Mouse (Mus musculus): ENCODE measurements around the gene Sepsecs. TPM values are rescaled to one million over a fixed set of nuclear protein-coding genes. Genes with fewer than 3 reads are reported as not detected.
"Not testable (repeated sequence)": the region's sequence is repeated elsewhere in the genome, so short reads cannot be mapped to it uniquely, and the experiment has no call there.

The Sepsecs gene
- 5.4 and 7.5 TPM in 2 replicates for polyA plus RNA-seq (2014; fragmentation: Nextera tagmentation; extraction: Ambion mirVana)

GRCm38 (mm10) chr5:52669426-52670191, at the start of gene Sepsecs:
Gene Sepsecs, minus strand, starts transcription at chr5:52669708.
- Histone ChIP-seq H3K36me3 (ENCODE audit: control insufficient read depth, insufficient read depth, low read length) (no peaks in the 10 kb centered on the region), H3K9ac (ENCODE audit: low read depth, low read length) (peak within 1 kb of the TSS; percentile 85), H3K4me1 (ENCODE audit: control insufficient read depth, insufficient read depth, low read length) (0 out of 2 replicates have a peak, but pooled peaks cover 4% of the 10 kb centered on the region), H3K9me3 (replicated peaks; ENCODE audit: control insufficient read depth, low read length) (no peaks in the 10 kb centered on the region), H3K4me3 (ENCODE audit: low read depth, low read length) (peak within 1 kb of the TSS; percentile 85), H3K27ac (ENCODE audit: low read depth, low read length) (peak within 1 kb of the TSS; percentile 70), H3K27me3 (ENCODE audit: control insufficient read depth, insufficient read depth, low read length) (no peaks in the 10 kb centered on the region), H3K4me2 (peak within 1 kb of the TSS; percentile 72)
- peak; percentile 91 for ATAC-seq (replicated peaks; ENCODE audit: insufficient number of reproducible peaks, low FRiP score, low TSS enrichment)
- 4% methylated on average over 53 of the region's 56 CpGs for WGBS (ENCODE audit: insufficient replicate concordance)

GRCm38 (mm10) chr5:52716742-52717448, 47.4 kb upstream of the Sepsecs start:
- Histone ChIP-seq H3K9me3 (replicated peaks; ENCODE audit: control insufficient read depth, low read length) (no peaks in the 10 kb centered on the region), H3K4me1 (ENCODE audit: control insufficient read depth, insufficient read depth, low read length) (no peaks in the 10 kb centered on the region), H3K36me3 (ENCODE audit: control insufficient read depth, insufficient read depth, low read length) (no peaks in the 10 kb centered on the region), H3K27me3 (ENCODE audit: control insufficient read depth, insufficient read depth, low read length) (no peaks in the 10 kb centered on the region), H3K9ac (ENCODE audit: low read depth, low read length) (no peak overlapping the region), H3K4me2 (no peak overlapping the region), H3K27ac (ENCODE audit: low read depth, low read length) (no peak overlapping the region), H3K4me3 (ENCODE audit: low read depth, low read length) (no peak overlapping the region)
- WGBS (ENCODE audit: insufficient replicate concordance), result 68% methylated on average over 5 of the region's 5 CpGs
- ATAC-seq (replicated peaks; ENCODE audit: insufficient number of reproducible peaks, low FRiP score, low TSS enrichment), result no peak

- no peak overlapping the region for H3K4me2 ChIP-seq
- no peaks in the 10 kb centered on the region for H3K4me1 ChIP-seq (ENCODE audit: control insufficient read depth, insufficient read depth, low read length)
- no peaks in the 10 kb centered on the region for H3K36me3 ChIP-seq (ENCODE audit: control insufficient read depth, insufficient read depth, low read length)
- H3K4me3 ChIP-seq (ENCODE audit: low read depth, low read length), result no peak overlapping the region
- no peak overlapping the region for H3K9ac ChIP-seq (ENCODE audit: low read depth, low read length)
- H3K9me3 ChIP-seq (replicated peaks; ENCODE audit: control insufficient read depth, low read length), result no peaks in the 10 kb centered on the region
- no peak overlapping the region for H3K27ac ChIP-seq (ENCODE audit: low read depth, low read length)
- no peaks in the 10 kb centered on the region for H3K27me3 ChIP-seq (ENCODE audit: control insufficient read depth, insufficient read depth, low read length)
- ATAC-seq (replicated peaks; ENCODE audit: insufficient number of reproducible peaks, low FRiP score, low TSS enrichment), result no peak
Measured at GRCm38 (mm10) chr5:52712704-52713103, 43.2 kb upstream of the Sepsecs start.

GRCm38 (mm10) chr5:52704562-52704961, 35.1 kb upstream of the Sepsecs start:
- 64% methylated on average over 4 of the region's 4 CpGs for WGBS (ENCODE audit: insufficient replicate concordance)
- Histone ChIP-seq H3K36me3 (ENCODE audit: control insufficient read depth, insufficient read depth, low read length) (no peaks in the 10 kb centered on the region), H3K27ac (ENCODE audit: low read depth, low read length) (no peak overlapping the region), H3K9ac (ENCODE audit: low read depth, low read length) (no peak overlapping the region), H3K4me2 (no peak overlapping the region), H3K27me3 (ENCODE audit: control insufficient read depth, insufficient read depth, low read length) (no peaks in the 10 kb centered on the region), H3K9me3 (replicated peaks; ENCODE audit: control insufficient read depth, low read length) (no peaks in the 10 kb centered on the region), H3K4me1 (ENCODE audit: control insufficient read depth, insufficient read depth, low read length) (no peaks in the 10 kb centered on the region), H3K4me3 (ENCODE audit: low read depth, low read length) (no peak overlapping the region)
- ATAC-seq (replicated peaks; ENCODE audit: insufficient number of reproducible peaks, low FRiP score, low TSS enrichment), result no peak

GRCm38 (mm10) chr5:52697882-52698440, 28.5 kb upstream of the Sepsecs start:
- WGBS (ENCODE audit: insufficient replicate concordance), result 83% methylated on average over 7 of the region's 7 CpGs
- not testable (repeated sequence) for H3K27me3 ChIP-seq (ENCODE audit: control insufficient read depth, insufficient read depth, low read length); H3K36me3 ChIP-seq (ENCODE audit: control insufficient read depth, insufficient read depth, low read length); H3K4me1 ChIP-seq (ENCODE audit: control insufficient read depth, insufficient read depth, low read length); ATAC-seq (replicated peaks; ENCODE audit: insufficient number of reproducible peaks, low FRiP score, low TSS enrichment); H3K9ac ChIP-seq (ENCODE audit: low read depth, low read length); H3K4me3 ChIP-seq (ENCODE audit: low read depth, low read length); H3K9me3 ChIP-seq (replicated peaks; ENCODE audit: control insufficient read depth, low read length); H3K27ac ChIP-seq (ENCODE audit: low read depth, low read length); H3K4me2 ChIP-seq

- ATAC-seq (replicated peaks; ENCODE audit: insufficient number of reproducible peaks, low FRiP score, low TSS enrichment), result no peak
- Histone ChIP-seq H3K4me1 (ENCODE audit: control insufficient read depth, insufficient read depth, low read length) (no peaks in the 10 kb centered on the region), H3K9me3 (replicated peaks; ENCODE audit: control insufficient read depth, low read length) (no peaks in the 10 kb centered on the region), H3K9ac (ENCODE audit: low read depth, low read length) (no peak overlapping the region), H3K27ac (ENCODE audit: low read depth, low read length) (no peak overlapping the region), H3K4me2 (no peak overlapping the region), H3K4me3 (ENCODE audit: low read depth, low read length) (no peak overlapping the region), H3K27me3 (ENCODE audit: control insufficient read depth, insufficient read depth, low read length) (no peaks in the 10 kb centered on the region), H3K36me3 (ENCODE audit: control insufficient read depth, insufficient read depth, low read length) (no peaks in the 10 kb centered on the region)
- 85% methylated on average over 1 of the region's 1 CpGs for WGBS (ENCODE audit: insufficient replicate concordance)
Measured at GRCm38 (mm10) chr5:52697291-52697690, 27.8 kb upstream of the Sepsecs start.

GRCm38 (mm10) chr5:52687741-52688455, 18.4 kb upstream of the Sepsecs start:
- ATAC-seq (replicated peaks; ENCODE audit: insufficient number of reproducible peaks, low FRiP score, low TSS enrichment), result no peak
- no peak overlapping the region for H3K4me3 ChIP-seq (ENCODE audit: low read depth, low read length)
- H3K27me3 ChIP-seq (ENCODE audit: control insufficient read depth, insufficient read depth, low read length), result no peaks in the 10 kb centered on the region
- no peak overlapping the region for H3K9ac ChIP-seq (ENCODE audit: low read depth, low read length)
- peaks cover 3% of the 10 kb centered on the region; the same call in 1 of the 2 replicates for H3K4me1 ChIP-seq (ENCODE audit: control insufficient read depth, insufficient read depth, low read length)
- 42% methylated on average over 6 of the region's 6 CpGs for WGBS (ENCODE audit: insufficient replicate concordance)
- no peak overlapping the region; the same call in 1 of the 2 replicates for H3K4me2 ChIP-seq
- H3K9me3 ChIP-seq (replicated peaks; ENCODE audit: control insufficient read depth, low read length), result 0 out of 2 replicates have a peak, but pooled peaks cover 3% of the 10 kb centered on the region
- H3K36me3 ChIP-seq (ENCODE audit: control insufficient read depth, insufficient read depth, low read length), result no peaks in the 10 kb centered on the region
- peak overlapping the region; percentile 57; the same call in 1 of the 2 replicates for H3K27ac ChIP-seq (ENCODE audit: low read depth, low read length)

GRCm38 (mm10) chr5:52681111-52681510, 11.6 kb upstream of the Sepsecs start:
- ATAC-seq (replicated peaks; ENCODE audit: insufficient number of reproducible peaks, low FRiP score, low TSS enrichment), result no peak
- Histone ChIP-seq H3K4me1 (ENCODE audit: control insufficient read depth, insufficient read depth, low read length) (no peaks in the 10 kb centered on the region), H3K4me3 (ENCODE audit: low read depth, low read length) (no peak overlapping the region), H3K4me2 (no peak overlapping the region), H3K27me3 (ENCODE audit: control insufficient read depth, insufficient read depth, low read length) (no peaks in the 10 kb centered on the region), H3K9me3 (replicated peaks; ENCODE audit: control insufficient read depth, low read length) (no peaks in the 10 kb centered on the region), H3K27ac (ENCODE audit: low read depth, low read length) (no peak overlapping the region), H3K36me3 (ENCODE audit: control insufficient read depth, insufficient read depth, low read length) (no peaks in the 10 kb centered on the region), H3K9ac (ENCODE audit: low read depth, low read length) (no peak overlapping the region)
- 49% methylated on average over 4 of the region's 4 CpGs for WGBS (ENCODE audit: insufficient replicate concordance)
